Mouse (Mus musculus): ENCODE data around the gene Rapgefl1. TPM values are rescaled to one million over a fixed set of nuclear protein-coding genes. Genes with fewer than 3 reads are reported as not detected.

Gene Rapgefl1
- total and polyA plus RNA-seq, 3 experiments: 0.58 to 1.4 TPM; not detected in 1

DNA sequence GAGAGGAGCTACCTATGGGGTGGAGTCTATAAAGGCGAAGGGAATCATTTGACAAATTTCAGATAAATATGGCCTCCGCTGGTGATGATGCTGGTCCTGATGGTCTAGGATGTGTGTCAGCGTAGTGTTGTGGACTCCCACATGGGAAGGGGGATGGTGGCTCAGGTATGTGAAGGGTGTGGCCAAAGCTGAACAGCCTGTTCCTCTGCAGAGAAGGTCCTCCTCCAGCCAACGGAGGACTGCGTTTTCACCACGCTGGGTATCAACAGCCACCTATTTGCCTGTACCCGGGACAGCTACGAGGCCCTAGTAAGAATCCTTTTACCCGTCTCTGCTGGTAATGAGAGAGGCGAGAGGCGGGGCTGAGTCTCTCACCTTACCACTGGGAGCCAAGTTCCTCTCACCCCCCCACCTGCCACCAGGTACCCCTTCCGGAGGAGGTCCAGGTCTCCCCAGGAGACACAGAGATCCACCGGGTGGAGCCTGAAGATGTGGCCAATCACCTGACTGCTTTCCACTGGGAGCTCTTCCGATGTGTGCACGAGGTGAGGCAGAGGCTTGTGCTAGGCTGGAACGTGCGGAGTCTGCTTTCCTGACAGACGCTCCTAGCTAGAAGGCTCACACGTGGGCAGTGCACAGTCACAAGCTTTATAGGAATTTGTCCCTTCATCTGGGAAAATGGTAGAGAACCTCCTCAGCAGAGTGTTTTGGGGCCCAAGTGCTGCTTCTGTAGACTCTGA is 10.4 kb downstream of the Rapgefl1 start:
- Histone ChIP-seq H3K4me3 (ENCODE audit: control insufficient read depth in 1 of 2, insufficient read depth in 1 of 2, low read depth in 2 of 2, low read length in 2 of 2) (no peak overlapping the region), H3K4me1 (ENCODE audit: control insufficient read depth in 1 of 2, insufficient read depth in 2 of 2, low read length in 2 of 2) (no peaks in the 10 kb centered on the region), H3K36me3 (ENCODE audit: control insufficient read depth in 1 of 2, insufficient read depth in 2 of 2, low read length in 2 of 2) (no peaks in the 10 kb centered on the region), H3K9ac (ENCODE audit: control insufficient read depth, low read depth, low read length, poor library complexity, severe bottlenecking) (no peak overlapping the region), H3K9me3 (replicated peaks; ENCODE audit: insufficient read depth, low read length) (no peaks in the 10 kb centered on the region), H3K79me2 (ENCODE audit: control insufficient read depth, insufficient read depth, low read length, poor library complexity) (no peaks in the 10 kb centered on the region), H3K27me3 (ENCODE audit: control insufficient read depth in 1 of 2, insufficient read depth in 2 of 2, low read length in 2 of 2) (no peaks in the 10 kb centered on the region), H3K27ac (ENCODE audit: control insufficient read depth, low read depth, low read length) (no peak overlapping the region)
- TF ChIP-seq SMC3 (IDR thresholded peaks at IDR 0.05; ENCODE audit: low read depth, low read length) (no peak), KAT2A (conservative IDR thresholded peaks at IDR 0.05; ENCODE audit: low read depth, low read length) (no peak)
- no peak for DNase-seq (ENCODE audit: low read depth, low spot score)

DNA sequence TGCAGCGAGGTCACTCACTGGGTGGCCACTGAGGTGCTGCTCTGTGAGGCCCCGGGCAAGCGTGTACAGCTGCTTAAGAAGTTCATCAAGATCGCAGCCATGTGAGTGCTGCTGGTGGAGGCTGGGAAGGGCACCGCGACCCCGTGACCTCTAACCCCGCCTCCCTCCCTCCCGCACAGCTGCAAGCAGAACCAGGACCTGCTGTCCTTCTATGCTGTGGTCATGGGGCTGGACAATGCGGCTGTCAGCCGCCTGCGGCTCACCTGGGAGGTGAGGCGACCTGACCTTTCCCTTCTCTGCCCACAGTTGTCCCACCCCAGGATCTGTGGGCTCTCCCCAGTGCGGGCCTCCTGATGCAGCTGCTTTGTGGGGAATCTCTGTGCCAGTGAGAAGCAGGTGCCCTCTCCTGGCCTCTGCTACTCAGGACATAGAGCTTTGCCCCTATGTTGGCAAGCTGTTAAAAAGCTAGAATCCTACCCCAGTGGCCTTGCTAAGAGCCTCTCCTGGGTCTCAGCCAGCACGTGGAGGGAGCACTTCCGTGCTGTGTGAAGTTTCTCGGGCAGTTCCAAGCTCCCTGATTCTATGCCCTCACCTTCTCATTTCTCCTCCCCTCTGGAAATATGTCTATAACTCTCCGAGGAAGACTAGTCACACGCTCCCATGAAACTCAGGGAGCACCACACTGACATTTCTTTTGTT is 12.8 kb downstream of the Rapgefl1 start:
- Histone ChIP-seq H3K27me3 (ENCODE audit: control insufficient read depth in 1 of 2, insufficient read depth in 2 of 2, low read length in 2 of 2) (no peaks in the 10 kb centered on the region), H3K9me3 (replicated peaks; ENCODE audit: insufficient read depth, low read length) (no peaks in the 10 kb centered on the region), H3K4me1 (ENCODE audit: control insufficient read depth in 1 of 2, insufficient read depth in 2 of 2, low read length in 2 of 2) (no peaks in the 10 kb centered on the region), H3K4me3 (ENCODE audit: control insufficient read depth in 1 of 2, insufficient read depth in 1 of 2, low read depth in 2 of 2, low read length in 2 of 2) (no peak overlapping the region), H3K27ac (ENCODE audit: control insufficient read depth, low read depth, low read length) (no peak overlapping the region), H3K9ac (ENCODE audit: control insufficient read depth, low read depth, low read length, poor library complexity, severe bottlenecking) (no peak overlapping the region), H3K79me2 (ENCODE audit: control insufficient read depth, insufficient read depth, low read length, poor library complexity) (no peaks in the 10 kb centered on the region), H3K36me3 (ENCODE audit: control insufficient read depth in 1 of 2, insufficient read depth in 2 of 2, low read length in 2 of 2) (no peaks in the 10 kb centered on the region)
- no peak for DNase-seq (ENCODE audit: low read depth, low spot score)
- TF ChIP-seq RCOR1 (IDR thresholded peaks at IDR 0.05; ENCODE audit: low read depth, low read length) (no peak), CHD2 (IDR thresholded peaks at IDR 0.05; ENCODE audit: low read length) (no peak), MYB (IDR thresholded peaks at IDR 0.05; ENCODE audit: low read depth, low read length) (no peak), GABPA (IDR thresholded peaks at IDR 0.05; ENCODE audit: low read depth, low read length) (no peak), TBP (IDR thresholded peaks at IDR 0.05; ENCODE audit: low read depth, low read length) (no peak), TCF12 (IDR thresholded peaks at IDR 0.05; ENCODE audit: low read depth, low read length) (no peak), EP300 (IDR thresholded peaks at IDR 0.05; ENCODE audit: low read depth in 1 of 2, low read length in 2 of 2) (no peak), POLR2AphosphoS2 (IDR thresholded peaks at IDR 0.05; ENCODE audit: low read length) (no peak), MAZ (IDR thresholded peaks at IDR 0.05; ENCODE audit: low read depth, low read length) (no peak), SIN3A (IDR thresholded peaks at IDR 0.05; ENCODE audit: low read length) (no peak), SMC3 (IDR thresholded peaks at IDR 0.05; ENCODE audit: low read depth, low read length) (no peak), UBTF (IDR thresholded peaks at IDR 0.05; ENCODE audit: borderline replicate concordance, insufficient read depth, low read depth, low read length) (no peak), MYC (IDR thresholded peaks at IDR 0.05; ENCODE audit: low read depth, low read length) (no peak)

Measured in MEL (cell line).